Mouse (Mus musculus): ENCODE measurements around the gene D230025D16Rik.
"Not testable (repeated sequence)": the region's sequence is repeated elsewhere in the genome, so short reads cannot be mapped to it uniquely, and the experiment has no call there.

The D230025D16Rik gene

GRCm38 (mm10) chr8:105269075-105269458 lies 44.1 kb downstream of the D230025D16Rik start:
- DNase-seq: no peak

GRCm38 (mm10) chr8:105269461-105269947 lies 44.6 kb downstream of the D230025D16Rik start, which contains the start of gene Hsf4:
TSS of gene Hsf4 (plus strand) at chr8:105269801.
- DNase-seq: no peak

- DNase-seq: no peak
Observed at GRCm38 (mm10) chr8:105270101-105270915, 45.4 kb downstream of the D230025D16Rik start.

- no peak for DNase-seq
Observed at GRCm38 (mm10) chr8:105270916-105271186, 45.9 kb downstream of the D230025D16Rik start.

- no peak for DNase-seq
Observed at GRCm38 (mm10) chr8:105275387-105275786, 50.4 kb downstream of the D230025D16Rik start.

GRCm38 (mm10) chr8:105275840-105276239 lies 50.9 kb downstream of the D230025D16Rik start, which contains the start of gene Nol3:
TSS of gene Nol3 (plus strand) at chr8:105276140.
- no peak for DNase-seq

GRCm38 (mm10) chr8:105276292-105277120 lies 51.6 kb downstream of the D230025D16Rik start:
- DNase-seq: peak; percentile 66

- DNase-seq: peak; percentile 42
Observed at GRCm38 (mm10) chr8:105278911-105279334, 54.0 kb downstream of the D230025D16Rik start.

- DNase-seq: no peak
Observed at GRCm38 (mm10) chr8:105280567-105280966, 55.6 kb downstream of the D230025D16Rik start.

- no peak for DNase-seq
Observed at GRCm38 (mm10) chr8:105281821-105282220, 56.9 kb downstream of the D230025D16Rik start.

- DNase-seq: no peak
Observed at GRCm38 (mm10) chr8:105282239-105282638, 57.3 kb downstream of the D230025D16Rik start.

GRCm38 (mm10) chr8:105283074-105283473 lies 58.1 kb downstream of the D230025D16Rik start:
- peak; percentile 55 for DNase-seq

GRCm38 (mm10) chr8:105285514-105285913 lies 60.6 kb downstream of the D230025D16Rik start:
- no peak for DNase-seq

- DNase-seq: no peak
Observed at GRCm38 (mm10) chr8:105286907-105287306, 62.0 kb downstream of the D230025D16Rik start.

- DNase-seq: no peak
Observed at GRCm38 (mm10) chr8:105288231-105288630, 63.3 kb downstream of the D230025D16Rik start.

GRCm38 (mm10) chr8:105288958-105289732 lies 64.2 kb downstream of the D230025D16Rik start:
- DNase-seq: peak; percentile 97

GRCm38 (mm10) chr8:105289805-105290460 lies 65.0 kb downstream of the D230025D16Rik start, which contains the start of gene 4931428F04Rik:
TSS of gene 4931428F04Rik (minus strand) at chr8:105289864.
- DNase-seq: peak; percentile 71

GRCm38 (mm10) chr8:105290554-105291314 lies 65.8 kb downstream of the D230025D16Rik start:
- peak; percentile 91 for DNase-seq

- not testable (repeated sequence) for DNase-seq
Observed at GRCm38 (mm10) chr8:105291364-105291763, 66.4 kb downstream of the D230025D16Rik start.

GRCm38 (mm10) chr8:105291802-105292201 lies 66.9 kb downstream of the D230025D16Rik start:
- DNase-seq: not testable (repeated sequence)

- DNase-seq: no peak
Observed at GRCm38 (mm10) chr8:105292471-105292870, 67.5 kb downstream of the D230025D16Rik start.
